Mouse (Mus musculus): ENCODE measurements around the gene Lipa. TPM values are rescaled to one million over a fixed set of nuclear protein-coding genes. Genes with fewer than 3 reads are reported as not detected.

The Lipa gene
- polyA plus RNA-seq, 1 experiment, result not detected

DNA sequence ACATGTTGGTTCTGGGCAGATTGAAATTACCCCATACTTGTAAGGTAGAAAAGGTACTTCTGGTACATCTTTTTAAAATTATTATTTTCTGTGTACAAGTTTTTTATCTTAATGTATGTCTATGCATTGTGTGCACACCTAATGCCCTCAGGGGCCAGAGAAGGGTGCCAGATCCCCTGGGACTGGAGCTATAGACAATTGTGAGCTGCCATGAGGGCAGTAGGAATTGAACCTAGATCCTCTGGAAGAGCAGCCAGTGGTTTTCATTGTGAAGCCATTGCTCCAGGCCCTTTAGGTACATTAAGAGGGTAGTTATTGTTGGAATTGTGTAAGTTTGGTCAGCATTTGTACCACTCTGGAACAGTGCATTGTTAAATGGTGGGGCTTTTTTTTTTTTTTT lies 26.8 kb upstream of the Lipa start:
- H3K4me3 ChIP-seq (ENCODE audit: insufficient read depth, low read depth, low read length), result no peak overlapping the region
- H3K4me1 ChIP-seq (ENCODE audit: control insufficient read depth, insufficient read depth, low read length), result 0 out of 2 replicates have a peak, but pooled peaks cover 3% of the 10 kb centered on the region
- H3K27ac ChIP-seq (ENCODE audit: insufficient read depth, low read depth, low read length), result no peak overlapping the region
- TF ChIP-seq POLR2A (IDR thresholded peaks at IDR 0.05; ENCODE audit: insufficient read depth, low read depth, low read length), result no peak
- no peak for TF ChIP-seq CTCF (IDR thresholded peaks at IDR 0.05; ENCODE audit: insufficient read depth, low read depth, low read length)

DNA sequence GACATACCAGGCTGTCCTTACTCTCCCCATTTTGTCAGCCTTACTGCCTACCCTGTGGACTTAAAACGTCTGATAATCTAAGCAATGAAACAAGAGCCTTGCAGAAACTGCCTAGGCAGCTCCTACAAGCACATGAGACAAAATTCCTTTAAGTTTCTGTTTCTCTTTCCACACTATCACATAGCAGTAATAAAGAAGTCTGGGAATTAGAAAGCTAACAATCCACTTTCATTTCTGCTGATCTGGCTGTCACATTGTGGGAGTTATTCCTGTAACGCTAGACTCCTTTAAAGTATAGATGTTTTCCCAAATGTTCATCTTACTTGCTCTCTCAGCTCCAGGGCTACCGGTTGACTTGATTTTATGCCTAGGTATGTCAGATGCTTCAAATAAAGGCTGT lies 26.2 kb upstream of the Lipa start:
- 59% methylated on average over 3 of the region's 3 CpGs for WGBS
- H3K27ac ChIP-seq (ENCODE audit: insufficient read depth, low read depth, low read length), result peak overlapping the region; percentile 44; the same call in 1 of the 2 replicates
- no peak for TF ChIP-seq CTCF (IDR thresholded peaks at IDR 0.05; ENCODE audit: insufficient read depth, low read depth, low read length)
- no peak for TF ChIP-seq POLR2A (IDR thresholded peaks at IDR 0.05; ENCODE audit: insufficient read depth, low read depth, low read length)
- 0 out of 2 replicates have a peak, but pooled peaks cover 4% of the 10 kb centered on the region for H3K4me1 ChIP-seq (ENCODE audit: control insufficient read depth, insufficient read depth, low read length)
- no peak overlapping the region for H3K4me3 ChIP-seq (ENCODE audit: insufficient read depth, low read depth, low read length)

DNA sequence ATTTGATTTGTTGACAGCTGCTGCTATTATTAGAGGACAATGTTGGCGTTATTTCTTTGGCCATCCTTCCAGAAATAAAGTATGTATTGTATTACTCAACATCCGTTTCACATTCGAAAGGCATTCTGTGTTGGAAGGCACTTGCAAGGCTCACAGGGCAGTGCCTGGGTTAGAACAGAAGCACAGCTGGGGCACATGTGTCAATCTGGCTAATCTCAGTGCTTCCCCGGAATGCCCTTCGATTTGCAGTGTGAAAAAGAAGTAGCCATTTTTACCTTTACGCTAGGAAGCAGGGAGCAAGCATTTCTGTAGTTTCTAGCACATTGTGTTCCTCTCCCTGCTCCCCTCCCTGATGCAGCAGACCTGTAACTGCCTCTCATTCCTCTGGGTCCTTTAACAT lies 25.7 kb upstream of the Lipa start:
- Histone ChIP-seq H3K4me1 (ENCODE audit: control insufficient read depth, insufficient read depth, low read length) (0 out of 2 replicates have a peak, but pooled peaks cover 4% of the 10 kb centered on the region), H3K4me3 (ENCODE audit: insufficient read depth, low read depth, low read length) (no peak overlapping the region), H3K27ac (ENCODE audit: insufficient read depth, low read depth, low read length) (peak overlapping the region; percentile 44; the same call in 1 of the 2 replicates)
- TF ChIP-seq CTCF (IDR thresholded peaks at IDR 0.05; ENCODE audit: insufficient read depth, low read depth, low read length), result no peak
- TF ChIP-seq POLR2A (IDR thresholded peaks at IDR 0.05; ENCODE audit: insufficient read depth, low read depth, low read length), result no peak
- 38% methylated on average over 6 of the region's 6 CpGs for WGBS

DNA sequence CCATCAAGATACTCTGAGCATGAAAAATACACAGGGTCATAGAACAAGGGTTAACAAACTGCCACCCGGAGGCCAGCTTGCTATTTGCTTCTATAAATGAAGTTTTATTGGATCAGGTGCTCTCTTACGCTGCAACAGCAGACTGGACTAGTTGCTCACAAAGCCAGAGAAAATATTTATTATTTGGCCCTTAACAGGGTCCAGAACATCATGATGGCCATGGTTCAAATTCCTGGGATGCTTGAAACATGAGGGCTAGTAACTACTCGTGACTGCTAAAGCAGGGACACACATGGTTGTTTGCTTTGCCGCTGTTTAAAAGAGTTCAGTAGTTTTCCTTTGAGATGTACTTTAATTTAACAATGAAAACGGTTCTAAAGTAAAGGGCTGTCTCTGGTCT lies 24.7 kb upstream of the Lipa start:
- TF ChIP-seq CTCF (IDR thresholded peaks at IDR 0.05; ENCODE audit: insufficient read depth, low read depth, low read length) (no peak), POLR2A (IDR thresholded peaks at IDR 0.05; ENCODE audit: insufficient read depth, low read depth, low read length) (no peak)
- 0 out of 2 replicates have a peak overlapping the region, but pooled peaks have one; percentile 29 for H3K27ac ChIP-seq (ENCODE audit: insufficient read depth, low read depth, low read length)
- WGBS, result 41% methylated on average over 5 of the region's 5 CpGs
- no peak overlapping the region for H3K4me3 ChIP-seq (ENCODE audit: insufficient read depth, low read depth, low read length)
- H3K4me1 ChIP-seq (ENCODE audit: control insufficient read depth, insufficient read depth, low read length), result 0 out of 2 replicates have a peak, but pooled peaks cover 4% of the 10 kb centered on the region

DNA sequence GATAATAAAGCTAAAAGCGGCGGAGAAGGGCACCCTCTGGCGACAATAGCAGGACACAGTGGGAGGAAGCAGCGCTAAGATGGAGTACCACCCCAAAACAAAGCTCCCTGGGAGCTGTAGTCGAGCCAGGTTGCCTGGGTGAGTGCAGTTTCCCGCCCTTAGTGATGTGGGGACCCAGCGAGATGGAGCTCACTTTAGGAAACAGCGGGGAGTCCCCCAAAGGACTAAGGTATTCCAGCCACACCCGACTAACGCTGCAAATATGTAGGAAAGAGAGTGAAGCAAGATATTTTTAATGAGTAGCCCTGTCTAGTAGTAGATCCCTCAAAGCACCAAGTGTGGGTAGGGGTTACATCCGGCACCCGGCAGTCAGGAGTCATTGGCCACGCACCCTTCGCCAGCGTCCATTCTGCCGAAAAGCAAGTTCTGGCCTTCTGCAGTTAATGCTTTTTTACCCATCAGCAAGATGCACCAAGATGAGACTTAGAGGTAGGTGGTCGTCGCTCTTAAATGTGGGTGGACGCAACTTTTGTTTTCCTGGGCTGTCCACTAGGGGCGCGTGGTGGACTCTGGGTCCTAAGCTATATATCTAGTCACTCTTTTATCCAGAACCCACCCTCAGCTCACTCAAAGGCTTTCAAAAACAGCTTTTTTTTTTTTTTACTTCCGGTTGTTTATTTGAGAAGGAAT lies 23.4 kb upstream of the Lipa start, which contains the start of gene Ifit2:
Gene Ifit2 (plus strand): TSS at position 161 of the 690 bp plus-strand sequence.
- 0 out of 2 replicates have a peak, but pooled peaks cover 4% of the 10 kb centered on the region for H3K4me1 ChIP-seq (ENCODE audit: control insufficient read depth, insufficient read depth, low read length)

DNA sequence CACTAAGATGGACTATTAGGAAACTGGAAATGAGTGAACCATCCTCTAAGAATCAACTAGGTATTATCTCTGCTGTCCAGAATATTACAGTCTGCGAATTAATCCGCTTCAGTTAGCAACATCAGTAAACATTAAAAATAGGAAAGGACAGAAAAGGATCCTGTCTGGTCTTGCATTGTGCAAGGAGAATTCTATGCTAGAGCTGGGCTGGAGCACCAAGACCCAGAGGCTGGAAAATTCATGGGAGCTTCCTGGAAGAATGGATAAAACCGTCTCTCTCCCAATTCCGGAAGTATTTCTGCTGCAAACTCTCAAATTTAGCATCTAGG lies 22.9 kb upstream of the Lipa start:
- 23% methylated on average over 4 of the region's 4 CpGs for WGBS
- 0 out of 2 replicates have a peak, but pooled peaks cover 4% of the 10 kb centered on the region for H3K4me1 ChIP-seq (ENCODE audit: control insufficient read depth, insufficient read depth, low read length)
- H3K4me3 ChIP-seq (ENCODE audit: insufficient read depth, low read depth, low read length), result 0 out of 2 replicates have a peak overlapping the region, but pooled peaks have one; percentile 62
- no peak for TF ChIP-seq CTCF (IDR thresholded peaks at IDR 0.05; ENCODE audit: insufficient read depth, low read depth, low read length)
- no peak for TF ChIP-seq POLR2A (IDR thresholded peaks at IDR 0.05; ENCODE audit: insufficient read depth, low read depth, low read length)
- H3K27ac ChIP-seq (ENCODE audit: insufficient read depth, low read depth, low read length), result peak overlapping the region; percentile 85

More for the DNA sequence above, 23.4 kb upstream of the Lipa start, which contains the start of gene Ifit2:
- Histone ChIP-seq H3K27ac (ENCODE audit: insufficient read depth, low read depth, low read length) (peak within 1 kb of the TSS; percentile 85), H3K4me3 (ENCODE audit: insufficient read depth, low read depth, low read length) (peak within 1 kb of the TSS; percentile 62)
- under 1% methylated on average over 22 of the region's 22 CpGs for WGBS
- TF ChIP-seq POLR2A (IDR thresholded peaks at IDR 0.05; ENCODE audit: insufficient read depth, low read depth, low read length) (no peak), CTCF (IDR thresholded peaks at IDR 0.05; ENCODE audit: insufficient read depth, low read depth, low read length) (peak; percentile 85)

DNA sequence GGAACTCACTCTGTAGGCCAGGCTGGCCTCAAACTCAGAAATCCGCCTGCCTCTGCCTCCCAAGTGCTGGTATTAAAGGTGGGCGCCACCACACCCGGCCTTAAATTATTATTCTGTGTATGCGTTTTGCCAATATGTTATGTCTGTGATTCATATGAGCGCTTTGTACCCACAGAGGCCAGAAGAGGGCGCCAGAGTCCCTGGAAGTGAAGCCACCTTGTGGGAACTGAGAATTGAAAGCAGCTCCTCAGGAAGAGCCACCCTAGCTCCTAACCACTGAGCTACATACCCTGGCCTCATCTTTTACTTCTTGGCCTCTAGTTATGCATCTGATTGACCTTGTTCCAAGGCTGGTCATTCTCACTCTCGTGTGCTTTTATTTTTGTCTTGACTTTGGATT lies 20.7 kb upstream of the Lipa start:
- no peak overlapping the region for H3K4me3 ChIP-seq (ENCODE audit: insufficient read depth, low read depth, low read length)
- TF ChIP-seq POLR2A (IDR thresholded peaks at IDR 0.05; ENCODE audit: insufficient read depth, low read depth, low read length) (no peak), CTCF (IDR thresholded peaks at IDR 0.05; ENCODE audit: insufficient read depth, low read depth, low read length) (peak; percentile 42; the same call in 1 of the 2 replicates)
- H3K27ac ChIP-seq (ENCODE audit: insufficient read depth, low read depth, low read length), result no peak overlapping the region
- 0 out of 2 replicates have a peak, but pooled peaks cover 4% of the 10 kb centered on the region for H3K4me1 ChIP-seq (ENCODE audit: control insufficient read depth, insufficient read depth, low read length)
- 24% methylated on average over 7 of the region's 7 CpGs for WGBS

DNA sequence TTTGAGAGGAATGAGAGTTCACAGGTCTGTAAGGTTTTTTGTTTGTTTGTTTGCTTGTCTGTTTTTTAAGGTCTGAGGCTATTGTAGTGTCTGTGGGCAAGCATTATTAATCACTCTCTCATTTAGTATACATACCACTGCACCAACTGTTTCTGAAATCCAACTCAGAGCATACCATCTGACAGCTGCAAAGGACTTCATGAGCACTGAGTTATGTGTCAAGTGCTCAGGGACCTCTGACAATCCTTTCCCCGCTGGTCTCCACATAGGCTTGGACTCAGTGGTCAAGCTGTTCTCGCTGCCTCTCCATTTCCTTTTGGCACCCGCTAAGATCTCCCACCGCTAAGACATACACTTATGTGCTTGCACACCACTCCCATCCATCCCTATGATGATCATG lies 18.9 kb upstream of the Lipa start:
- no peak overlapping the region for H3K27ac ChIP-seq (ENCODE audit: insufficient read depth, low read depth, low read length)
- no peak for TF ChIP-seq CTCF (IDR thresholded peaks at IDR 0.05; ENCODE audit: insufficient read depth, low read depth, low read length)
- no peak for TF ChIP-seq POLR2A (IDR thresholded peaks at IDR 0.05; ENCODE audit: insufficient read depth, low read depth, low read length)
- no peak overlapping the region for H3K4me3 ChIP-seq (ENCODE audit: insufficient read depth, low read depth, low read length)
- H3K4me1 ChIP-seq (ENCODE audit: control insufficient read depth, insufficient read depth, low read length), result 0 out of 2 replicates have a peak, but pooled peaks cover 4% of the 10 kb centered on the region
- 95% methylated on average over 4 of the region's 4 CpGs for WGBS

DNA sequence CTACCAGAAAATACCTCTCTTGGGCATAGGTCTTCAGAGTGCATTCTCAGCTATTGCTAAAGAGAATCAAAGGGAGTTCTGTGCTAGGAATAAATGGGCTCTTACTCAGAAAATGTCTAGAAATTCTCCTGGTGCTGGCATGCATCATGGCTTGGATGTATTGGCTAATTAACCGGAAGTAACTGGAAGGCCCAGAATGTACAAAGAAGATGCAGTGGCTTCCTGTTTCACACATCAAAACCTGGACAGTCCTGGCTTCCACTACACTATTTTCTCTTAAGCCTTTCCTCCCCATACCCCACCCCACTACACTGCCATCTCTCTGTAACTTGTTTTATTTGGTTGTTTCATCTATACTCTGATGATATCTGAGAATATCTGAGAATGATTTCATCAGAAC lies 12.1 kb upstream of the Lipa start:
- 83% methylated on average over 1 of the region's 1 CpGs for WGBS
- no peak for TF ChIP-seq POLR2A (IDR thresholded peaks at IDR 0.05; ENCODE audit: insufficient read depth, low read depth, low read length)
- no peak for TF ChIP-seq CTCF (IDR thresholded peaks at IDR 0.05; ENCODE audit: insufficient read depth, low read depth, low read length)
- no peaks in the 10 kb centered on the region for H3K4me1 ChIP-seq (ENCODE audit: control insufficient read depth, insufficient read depth, low read length)
- no peak overlapping the region for H3K27ac ChIP-seq (ENCODE audit: insufficient read depth, low read depth, low read length)
- H3K4me3 ChIP-seq (ENCODE audit: insufficient read depth, low read depth, low read length), result no peak overlapping the region

Measured in olfactory bulb, adult 2 months (tissue).